ENCODE assay signal across 14 mouse cellular contexts in genomic region chr4:64029486-64029885, GRCm38 (mm10).
"Had no signal": no experiment of that assay in that cellular context is flagged by ENCODE, and none has a peak within 500 bp of the region (broad histone marks: within the 10 kb centered on the region; RNA-seq: fewer than 3 reads in every experiment).

No protein-coding gene starts in this region.

- H3K27me3 ChIP-seq: liver, embryonic 15.5 days; midbrain, embryonic 13.5 days; neural tube, embryonic 15.5 days had no signal

- H3K27ac ChIP-seq: kidney, postnatal 0 days; liver, embryonic 15.5 days; midbrain, embryonic 13.5 days; neural tube, embryonic 15.5 days had no signal

- DNase-seq: kidney, postnatal 36 days; left cerebral cortex, postnatal 4 days; lung, adult 2 months; lung, postnatal 36 days; right cerebral cortex, adult 18-20 months; right cerebral cortex, postnatal 25 days; thymus, postnatal 4 days had no signal

- H3K4me3 ChIP-seq: liver, embryonic 15.5 days; midbrain, embryonic 13.5 days; myocyte; neural tube, embryonic 15.5 days had no signal

- ATAC-seq: lung, postnatal 0 days; midbrain, embryonic 13.5 days had no signal

- H3K36me3 ChIP-seq: liver, embryonic 15.5 days; midbrain, embryonic 13.5 days; neural tube, embryonic 15.5 days had no signal

- H3K9me3 ChIP-seq: liver, embryonic 15.5 days; midbrain, embryonic 13.5 days; neural tube, embryonic 15.5 days had no signal

- H3K4me1 ChIP-seq: liver, embryonic 15.5 days; midbrain, embryonic 13.5 days had no signal

- H3K4me2 ChIP-seq: liver, embryonic 11.5 days; liver, embryonic 15.5 days; midbrain, embryonic 13.5 days; neural tube, embryonic 15.5 days had no signal

- H3K9ac ChIP-seq: liver, embryonic 15.5 days; midbrain, embryonic 13.5 days; neural tube, embryonic 15.5 days had no signal
